Mouse (Mus musculus): Measurements from ENCODE around the gene Grk2.

DNA sequence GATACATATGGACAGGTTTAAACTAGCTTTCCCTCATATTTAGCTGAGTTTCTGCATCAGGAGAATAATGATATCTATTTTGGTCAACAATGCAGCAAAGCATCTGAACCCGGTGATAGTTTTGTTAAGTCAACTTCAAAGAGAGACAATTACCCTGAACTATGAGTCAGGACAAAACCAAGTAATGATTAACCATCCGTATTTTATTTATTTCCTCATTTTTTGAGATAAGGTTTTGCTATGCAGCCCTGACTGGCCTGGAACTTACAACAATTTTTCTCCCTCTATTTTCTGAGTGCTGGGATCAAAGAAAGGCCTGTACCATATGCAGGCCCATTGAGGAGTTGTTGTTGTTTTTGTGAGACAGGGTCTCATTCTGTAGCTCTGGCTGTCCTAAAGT lies 24.6 kb upstream of the Grk2 start:
- no peak for TF ChIP-seq POLR2A (IDR thresholded peaks at IDR 0.05; ENCODE audit: insufficient read depth, low read length)
- TF ChIP-seq CTCF (IDR thresholded peaks at IDR 0.05; ENCODE audit: low read depth, low read length) = no peak
- no peak for TF ChIP-seq EP300 (IDR thresholded peaks at IDR 0.05; ENCODE audit: insufficient read depth, low read depth, low read length)

All from ES-Bruce4 (cell line).